Mouse (Mus musculus) C2C12 (cell line): Measurements from ENCODE around the gene 2610507B11Rik.

Source experiments
- CEBPB ChIP-seq: IDR thresholded peaks from one replicate; pipeline ENCODE4 v1.6.1; 2011; ENCODE audit warnings: low read depth, mild to moderate bottlenecking, control low read depth, moderate library complexity
- CTCF ChIP-seq: IDR thresholded peaks from one replicate; pipeline ENCODE4 v1.5.1; 2011; ENCODE audit not compliant: control insufficient read depth, insufficient read depth, insufficient read length
- USF1 ChIP-seq: IDR thresholded peaks from one replicate; pipeline ENCODE4 v1.6.1; 2011; ENCODE audit warnings: low read depth, mild to moderate bottlenecking, control low read depth, moderate library complexity

- no peak for TF ChIP-seq CTCF
- no peak for TF ChIP-seq CEBPB
- TF ChIP-seq USF1, result no peak
These were observed 66.3 kb downstream of the 2610507B11Rik start, which contains the start of gene Pigs for GRCm38 (mm10) chr11:78327634-78328511.
